Mouse (Mus musculus) intestine, postnatal 0 days (tissue): ENCODE results near the gene Kat2b. TPM values are rescaled to one million over a fixed set of nuclear protein-coding genes. Genes with fewer than 3 reads are reported as not detected.
A peak's percentile ranks its signal among the peaks of the same experiment; 100 is the strongest.
"Not testable (repeated sequence)": the region's sequence is repeated elsewhere in the genome, so short reads cannot be mapped to it uniquely, and the experiment has no call there.

Experiments used
- ATAC-seq: fragments of 200-750 bp; cut with Nextera tagmentation; 2 replicates; pipeline ENCODE4 v1.8.0; 2017; ENCODE audit warnings: mild to moderate bottlenecking, moderate TSS enrichment, moderate library complexity
- H3K27ac ChIP-seq: fragments of 300-500 bp; sonication (generic); 2 replicates; pipeline ENCODE4 v1.5.1; 2014; ENCODE audit warnings: mild to moderate bottlenecking, low read depth, low read length, moderate library complexity
- H3K27me3 ChIP-seq: fragments of 300-500 bp; sonication (generic); replicated peaks from 2 replicates; pipeline ENCODE4 v1.6.1; 2014; ENCODE audit warnings: low read length, mixed read lengths; ENCODE audit not compliant: control insufficient read depth, insufficient read depth
- H3K36me3 ChIP-seq: fragments of 300-500 bp; sonication (generic); 2 replicates; pipeline ENCODE4 v1.6.1; 2014; ENCODE audit warnings: mild to moderate bottlenecking, moderate library complexity; ENCODE audit not compliant: control insufficient read depth, insufficient read depth
- H3K4me1 ChIP-seq: fragments of 300-500 bp; sonication (generic); replicated peaks from 2 replicates; pipeline ENCODE4 v1.6.1; 2014; ENCODE audit warnings: antibody characterized with exemption, low read length, mixed read lengths; ENCODE audit not compliant: control insufficient read depth, insufficient read depth
- H3K4me2 ChIP-seq: fragments of 300-500 bp; sonication (generic); replicated peaks from 2 replicates; pipeline ENCODE4 v1.6.1; 2014; ENCODE audit warnings: low read depth, mild to moderate bottlenecking, moderate library complexity
- H3K4me3 ChIP-seq: fragments of 300-500 bp; sonication (generic); 2 replicates; pipeline ENCODE4 v1.5.1; 2014; ENCODE audit warnings: low read depth, low read length
- H3K9ac ChIP-seq: fragments of 300-500 bp; sonication (generic); 2 replicates; pipeline ENCODE4 v1.6.1; 2014; ENCODE audit warnings: mild to moderate bottlenecking, low read depth, low read length
- H3K9me3 ChIP-seq: fragments of 300-500 bp; sonication (generic); 2 replicates; pipeline ENCODE4 v1.6.1; 2016; ENCODE audit warnings: mixed run types; ENCODE audit not compliant: control insufficient read depth
- CTCF ChIP-seq: sonication (generic); IDR thresholded peaks from 2 replicates; pipeline ENCODE4 v1.5.1; 2016; ENCODE audit warnings: low read depth, mild to moderate bottlenecking, control low read depth, antibody characterized with exemption, moderate library complexity
- WGBS: fragments of 180-500 bp; shearing (Covaris S2); extraction: QIAGEN DNeasy Blood & Tissue Kit; methylation state at CpG from one replicate; pipeline ENCODE4 v1.1.7; 2014; 5-methylcytosine and 5-hydroxymethylcytosine counted together
- polyA plus RNA-seq: library from polyadenylated mRNA; unstranded; fragments of >200 nt; fragmentation: Nextera tagmentation; extraction: Ambion mirVana; gene quantifications from 2 replicates; pipeline ENCODE4 v1.2.1, GENCODE M21; 2015

Gene Kat2b
- polyA plus RNA-seq, 1 experiment from 2014 or later: 5.9 TPM

DNA sequence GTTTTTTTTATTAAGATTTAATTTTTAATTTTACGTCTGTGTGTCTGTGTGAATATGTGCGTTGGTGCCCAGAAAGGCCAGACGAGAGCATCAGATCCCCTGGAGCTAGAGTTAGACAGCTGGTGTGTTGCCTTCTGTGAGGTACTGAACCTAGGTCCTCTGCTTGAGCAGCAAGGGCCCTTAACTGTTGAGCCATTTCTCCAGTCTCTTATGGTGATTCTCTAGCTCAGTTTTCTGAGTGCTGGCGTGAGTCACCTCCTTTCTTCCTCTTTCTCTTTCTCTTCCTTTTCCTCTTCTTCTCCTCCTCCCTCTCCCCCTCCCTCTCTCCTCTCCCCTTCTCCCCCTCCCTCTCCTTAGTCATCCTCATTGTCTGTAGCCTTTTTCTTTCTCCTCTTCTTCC, 27.9 kb downstream of the Kat2b start:
- no peak for ATAC-seq
- Histone ChIP-seq H3K4me3 (no peak overlapping the region), H3K27me3 (no peaks in the 10 kb centered on the region), H3K36me3 (no peaks in the 10 kb centered on the region), H3K27ac (no peak overlapping the region), H3K4me2 (no peak overlapping the region), H3K9ac (no peak overlapping the region), H3K9me3 (no peaks in the 10 kb centered on the region), H3K4me1 (no peaks in the 10 kb centered on the region)
- WGBS: 77% methylated on average over 4 of the region's 4 CpGs
- TF ChIP-seq CTCF: no peak

DNA sequence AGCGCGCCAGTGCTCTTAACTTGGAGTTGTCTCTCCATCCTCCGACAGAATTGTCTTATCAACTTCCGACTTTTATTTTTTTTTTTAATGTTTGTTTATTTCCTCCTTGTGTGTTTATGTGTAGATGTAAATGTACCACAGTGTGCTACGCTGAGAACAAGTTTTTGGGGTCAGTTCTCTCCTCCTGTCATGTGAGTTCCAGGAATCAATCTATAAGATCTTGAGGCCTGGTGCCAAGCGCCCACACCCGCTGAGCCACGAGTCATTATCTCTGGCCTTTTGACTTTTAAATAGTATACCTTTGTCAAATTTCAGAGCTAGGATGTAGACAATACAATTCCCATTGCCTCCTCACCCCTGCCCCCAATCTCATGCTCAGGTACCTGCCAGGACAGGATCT, 28.9 kb downstream of the Kat2b start:
- H3K27ac ChIP-seq: no peak overlapping the region
- no peak overlapping the region for H3K4me3 ChIP-seq
- 67% methylated on average over 8 of the region's 8 CpGs for WGBS
- H3K4me1 ChIP-seq: no peaks in the 10 kb centered on the region
- ATAC-seq: no peak
- H3K36me3 ChIP-seq: no peaks in the 10 kb centered on the region
- no peak overlapping the region for H3K9ac ChIP-seq
- no peaks in the 10 kb centered on the region for H3K27me3 ChIP-seq
- no peaks in the 10 kb centered on the region for H3K9me3 ChIP-seq
- no peak for TF ChIP-seq CTCF
- H3K4me2 ChIP-seq: no peak overlapping the region

DNA sequence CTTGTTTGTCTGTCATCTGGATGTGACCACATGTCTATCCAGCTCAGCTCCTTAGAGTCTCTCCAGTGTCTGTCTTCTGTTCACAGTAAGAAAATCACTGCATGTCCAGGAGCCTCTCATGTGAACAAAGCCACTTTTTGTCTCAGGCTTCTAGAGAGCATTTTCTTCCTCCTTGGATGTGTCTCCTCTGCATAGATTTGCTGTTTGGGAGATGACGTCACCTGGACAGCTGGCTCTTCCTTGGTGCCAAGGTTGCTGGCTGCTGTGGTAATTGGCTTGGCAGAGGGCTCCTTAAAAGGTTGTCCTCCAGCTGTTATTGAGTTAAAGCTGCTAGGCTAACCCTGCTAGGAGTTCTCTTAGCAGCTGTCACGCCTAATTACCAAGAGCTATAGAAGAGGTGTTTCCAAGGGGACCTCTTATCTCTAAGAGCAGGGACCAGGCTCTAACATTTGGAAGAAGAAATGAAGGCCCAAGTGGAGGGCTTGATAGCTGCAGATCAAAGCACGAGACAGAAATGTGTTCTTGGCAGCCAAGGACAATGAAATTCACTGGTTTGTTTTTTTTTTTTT, 29.7 kb downstream of the Kat2b start:
- Histone ChIP-seq H3K4me2 (no peak overlapping the region), H3K27ac (no peak overlapping the region), H3K4me3 (no peak overlapping the region), H3K36me3 (no peaks in the 10 kb centered on the region), H3K9ac (no peak overlapping the region), H3K27me3 (no peaks in the 10 kb centered on the region), H3K4me1 (no peaks in the 10 kb centered on the region), H3K9me3 (no peaks in the 10 kb centered on the region)
- TF ChIP-seq CTCF: no peak
- ATAC-seq: peak; percentile 56; the same call in 1 of the 2 replicates
- 51% methylated on average over 3 of the region's 3 CpGs for WGBS

DNA sequence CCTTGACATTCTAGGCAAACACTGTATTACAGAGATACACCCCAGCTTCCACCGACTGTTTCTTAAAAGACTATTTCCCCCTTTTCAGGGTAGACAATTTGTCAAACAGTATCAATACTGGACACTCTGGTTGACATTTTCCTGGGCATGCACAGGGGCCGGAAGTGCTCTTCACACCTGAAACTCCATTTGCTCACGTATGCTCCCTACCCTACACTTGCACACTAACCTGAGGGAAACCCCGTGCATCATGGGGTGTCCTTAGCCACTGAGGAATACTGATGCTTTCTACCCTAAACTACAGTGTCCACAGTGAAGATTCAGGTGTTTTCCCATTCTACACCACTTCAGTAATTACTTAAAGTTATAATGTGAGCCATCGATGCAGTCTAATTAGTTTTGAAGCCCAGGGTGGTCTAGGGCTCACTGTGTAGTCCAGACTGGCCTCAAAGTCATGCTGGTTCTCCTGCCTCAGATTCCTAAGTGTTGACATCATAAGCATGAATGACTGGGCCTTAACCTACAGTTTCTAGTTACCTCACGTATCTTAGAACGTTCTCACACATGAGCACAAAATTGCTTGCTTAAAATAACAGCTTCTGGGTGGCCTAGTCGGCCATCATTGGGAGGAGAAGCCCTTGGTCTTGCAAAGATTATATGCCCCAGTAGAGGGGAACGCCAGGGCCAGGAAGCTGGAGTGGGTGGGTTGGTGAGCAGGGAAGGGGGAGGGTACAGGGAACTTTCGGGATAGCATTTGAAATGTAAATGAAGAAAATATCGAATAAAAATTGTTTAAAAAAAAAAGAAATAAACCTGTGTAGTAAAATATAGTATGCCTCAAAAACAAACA, 30.5 kb downstream of the Kat2b start:
- H3K27ac ChIP-seq: no peak overlapping the region
- no peak for TF ChIP-seq CTCF
- H3K4me3 ChIP-seq: no peak overlapping the region
- H3K4me2 ChIP-seq: no peak overlapping the region
- no peaks in the 10 kb centered on the region for H3K9me3 ChIP-seq
- no peak overlapping the region for H3K9ac ChIP-seq
- no peaks in the 10 kb centered on the region for H3K27me3 ChIP-seq
- H3K36me3 ChIP-seq: no peaks in the 10 kb centered on the region
- no peak for ATAC-seq
- no peaks in the 10 kb centered on the region for H3K4me1 ChIP-seq
- 86% methylated on average over 11 of the region's 11 CpGs for WGBS

DNA sequence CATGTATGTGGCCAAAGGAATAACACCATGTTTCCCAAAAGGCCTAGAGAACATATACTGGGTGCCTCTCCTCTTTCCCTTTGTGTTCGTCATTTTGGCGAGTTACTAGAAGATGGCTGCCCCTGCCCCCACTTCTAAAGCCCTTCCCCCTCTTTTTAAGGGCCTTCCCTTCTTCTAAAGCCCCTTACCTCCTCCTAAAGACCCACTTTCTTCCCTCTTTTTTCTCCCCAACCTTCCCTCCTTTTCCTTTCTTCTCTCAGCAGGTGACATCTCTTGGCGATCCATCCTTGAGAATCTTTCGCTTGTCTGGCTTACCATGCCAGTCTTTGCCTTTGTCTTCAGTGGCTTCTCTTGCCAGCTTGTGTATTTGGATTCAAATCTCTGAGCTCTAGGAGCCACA, 31.9 kb downstream of the Kat2b start:
- H3K4me1 ChIP-seq: no peaks in the 10 kb centered on the region
- H3K36me3 ChIP-seq: no peaks in the 10 kb centered on the region
- H3K27ac ChIP-seq: no peak overlapping the region
- H3K4me2 ChIP-seq: no peak overlapping the region
- ATAC-seq: no peak
- no peaks in the 10 kb centered on the region for H3K9me3 ChIP-seq
- WGBS: 90% methylated on average over 4 of the region's 4 CpGs
- no peak overlapping the region for H3K9ac ChIP-seq
- H3K27me3 ChIP-seq: no peaks in the 10 kb centered on the region
- no peak overlapping the region for H3K4me3 ChIP-seq
- TF ChIP-seq CTCF: no peak

DNA sequence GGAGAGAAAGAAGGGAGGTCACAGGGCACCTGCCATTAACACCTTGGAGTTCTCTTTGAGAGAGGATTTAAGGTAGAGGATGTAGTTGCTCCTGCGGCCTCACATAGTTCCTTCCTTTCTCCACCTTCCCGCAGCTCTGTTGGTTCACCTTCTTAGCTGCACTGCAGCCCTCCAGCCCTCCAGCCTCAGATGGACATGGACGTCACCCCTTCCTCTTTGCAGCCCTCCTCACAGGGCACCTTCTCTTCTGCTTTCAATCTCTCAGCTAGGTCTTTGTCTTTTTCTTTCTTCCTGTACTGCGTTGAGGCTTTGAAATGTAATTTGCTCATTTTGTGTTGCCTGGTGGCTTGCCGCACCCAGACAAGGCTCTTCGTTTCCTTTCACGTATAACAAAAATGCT, 36.6 kb downstream of the Kat2b start:
- WGBS: no CpG with 5 or more reads among the region's 7 CpGs
- ATAC-seq, H3K36me3 ChIP-seq: not testable (repeated sequence)

DNA sequence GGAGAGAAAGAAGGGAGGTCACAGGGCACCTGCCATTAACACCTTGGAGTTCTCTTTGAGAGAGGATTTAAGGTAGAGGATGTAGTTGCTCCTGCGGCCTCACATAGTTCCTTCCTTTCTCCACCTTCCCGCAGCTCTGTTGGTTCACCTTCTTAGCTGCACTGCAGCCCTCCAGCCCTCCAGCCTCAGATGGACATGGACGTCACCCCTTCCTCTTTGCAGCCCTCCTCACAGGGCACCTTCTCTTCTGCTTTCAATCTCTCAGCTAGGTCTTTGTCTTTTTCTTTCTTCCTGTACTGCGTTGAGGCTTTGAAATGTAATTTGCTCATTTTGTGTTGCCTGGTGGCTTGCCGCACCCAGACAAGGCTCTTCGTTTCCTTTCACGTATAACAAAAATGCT, 39.4 kb downstream of the Kat2b start:
- H3K27ac ChIP-seq, H3K27me3 ChIP-seq, ATAC-seq, H3K4me2 ChIP-seq, H3K4me3 ChIP-seq, H3K36me3 ChIP-seq, H3K4me1 ChIP-seq, H3K9me3 ChIP-seq, H3K9ac ChIP-seq: not testable (repeated sequence)
- no CpG with 5 or more reads among the region's 7 CpGs for WGBS

More for the DNA sequence above, 36.6 kb downstream of the Kat2b start:
- H3K4me3 ChIP-seq, H3K27me3 ChIP-seq, H3K4me2 ChIP-seq, H3K9ac ChIP-seq, H3K4me1 ChIP-seq, H3K9me3 ChIP-seq, H3K27ac ChIP-seq: not testable (repeated sequence)

- no CpG with 5 or more reads among the region's 7 CpGs for WGBS
- not testable (repeated sequence) for H3K9me3 ChIP-seq, H3K4me2 ChIP-seq, H3K9ac ChIP-seq, ATAC-seq, H3K4me1 ChIP-seq, H3K27me3 ChIP-seq, H3K27ac ChIP-seq, H3K4me3 ChIP-seq
- peaks cover 13% of the 10 kb centered on the region for H3K36me3 ChIP-seq
These were observed 42.3 kb downstream of the Kat2b start for GRCm38 (mm10) chr17:53608924-53609323.
